In the genomic region with DNA sequence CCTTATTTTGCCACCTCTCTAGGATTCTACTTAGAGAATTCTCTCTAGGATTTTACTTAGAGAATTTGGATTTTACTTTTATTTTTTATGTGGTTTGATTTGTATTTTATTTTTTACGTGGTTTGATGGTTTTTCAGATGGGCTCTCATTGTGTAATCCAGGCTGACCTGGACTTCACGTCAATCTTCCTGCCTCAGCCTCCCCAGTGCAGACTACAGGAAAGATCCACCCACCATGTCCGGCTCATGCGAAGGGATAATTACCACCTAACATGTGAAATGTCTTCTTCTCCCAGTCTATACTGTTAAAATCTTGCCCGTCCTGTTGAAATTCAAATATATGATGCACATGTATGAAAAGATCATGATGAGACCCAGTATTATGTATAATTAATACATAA, we compare ENCODE assay signal across 8 mouse cellular contexts. TPM values are rescaled to one million over a fixed set of nuclear protein-coding genes. Genes with fewer than 3 reads are reported as not detected.
DNase-seq lines count a peak whose midpoint lies in the region; ATAC-seq and TF ChIP-seq lines count a peak whose summit lies in the region.

No protein-coding gene starts in this region.

- ATAC-seq in limb, embryonic 12.5 days (ENCODE audit: insufficient number of reproducible peaks, insufficient read depth, low FRiP score, low TSS enrichment, low read depth) = no peak
- no peak for ATAC-seq in neural tube, embryonic 15.5 days (ENCODE audit: low FRiP score)

- peaks cover 11% of the 10 kb centered on the region for H3K4me1 ChIP-seq in liver, adult 2 months (ENCODE audit: control insufficient read depth, insufficient read depth, low read length)
- peaks cover 18% of the 10 kb centered on the region for H3K4me1 ChIP-seq in forebrain, embryonic 10.5 days
- peaks cover 12% of the 10 kb centered on the region for H3K4me1 ChIP-seq in limb, embryonic 12.5 days (replicated peaks)
- peaks cover 12% of the 10 kb centered on the region for H3K4me1 ChIP-seq in neural tube, embryonic 15.5 days

- H3K4me3 ChIP-seq in liver, adult 2 months (ENCODE audit: insufficient read depth, low read depth, low read length) = peak overlapping the region; percentile 50
- H3K4me3 ChIP-seq in forebrain, embryonic 10.5 days = peak overlapping the region; percentile 95
- no peak overlapping the region for H3K4me3 ChIP-seq in limb, embryonic 12.5 days (replicated peaks)
- peak overlapping the region; percentile 99 for H3K4me3 ChIP-seq in neural tube, embryonic 15.5 days (replicated peaks)

- H3K79me2 ChIP-seq in liver, adult 2 months (ENCODE audit: control insufficient read depth, insufficient read depth, low read length) = peaks cover 34% of the 10 kb centered on the region; the same call in 1 of the 2 replicates

- peaks cover 14% of the 10 kb centered on the region; the same call in 1 of the 2 replicates for H3K9me3 ChIP-seq in forebrain, embryonic 10.5 days
- peaks cover 4% of the 10 kb centered on the region; the same call in 1 of the 2 replicates for H3K9me3 ChIP-seq in limb, embryonic 12.5 days
- no peaks in the 10 kb centered on the region for H3K9me3 ChIP-seq in neural tube, embryonic 15.5 days (replicated peaks)

- H3K27ac ChIP-seq in liver, adult 2 months (replicated peaks; ENCODE audit: insufficient read depth, low read depth, low read length) = peak overlapping the region; percentile 17; the same call in 1 of the 2 replicates
- H3K27ac ChIP-seq in forebrain, embryonic 10.5 days = no peak overlapping the region
- no peak overlapping the region for H3K27ac ChIP-seq in limb, embryonic 12.5 days
- H3K27ac ChIP-seq in neural tube, embryonic 15.5 days (replicated peaks) = no peak overlapping the region

- H3K27me3 ChIP-seq in liver, adult 2 months (ENCODE audit: control insufficient read depth, insufficient read depth, low read length) = no peaks in the 10 kb centered on the region
- H3K27me3 ChIP-seq in forebrain, embryonic 10.5 days (ENCODE audit: poor library complexity, severe bottlenecking) = 0 out of 2 replicates have a peak, but pooled peaks cover 6% of the 10 kb centered on the region
- H3K27me3 ChIP-seq in limb, embryonic 12.5 days = no peaks in the 10 kb centered on the region
- no peaks in the 10 kb centered on the region for H3K27me3 ChIP-seq in neural tube, embryonic 15.5 days (replicated peaks)

- no peak overlapping the region for H3K9ac ChIP-seq in liver, adult 2 months (ENCODE audit: low read depth, low read length)
- no peak overlapping the region for H3K9ac ChIP-seq in limb, embryonic 12.5 days (replicated peaks)
- no peak overlapping the region for H3K9ac ChIP-seq in neural tube, embryonic 15.5 days (replicated peaks)

- no peak for TF ChIP-seq POLR2A in liver, adult 2 months (IDR thresholded peaks at IDR 0.05; ENCODE audit: extremely low read depth, insufficient read depth, low read length)

- DNase-seq in liver, adult 2 months (ENCODE audit: extremely low read depth, low read depth, low spot score) = peak; percentile 55
- no peak for DNase-seq in liver
- DNase-seq in forebrain, embryonic 10.5 days (ENCODE audit: extremely low spot score, low spot score) = no peak
- no peak for DNase-seq in testis, postnatal 10 days (ENCODE audit: low spot score)
- no peak for DNase-seq in urinary bladder, postnatal 25 days (ENCODE audit: low spot score)
- DNase-seq in left cerebral cortex, adult 8-10 months (ENCODE audit: low spot score in 2 of 2) = no peak

- peaks cover 10% of the 10 kb centered on the region; the same call in 1 of the 2 replicates for H3K36me3 ChIP-seq in liver, adult 2 months (ENCODE audit: control insufficient read depth, insufficient read depth, low read length)
- peaks cover 25% of the 10 kb centered on the region for H3K36me3 ChIP-seq in forebrain, embryonic 10.5 days (replicated peaks)
- H3K36me3 ChIP-seq in limb, embryonic 12.5 days = no peaks in the 10 kb centered on the region; the same call in 1 of the 2 replicates
- H3K36me3 ChIP-seq in neural tube, embryonic 15.5 days = peaks cover 5% of the 10 kb centered on the region; the same call in 1 of the 2 replicates

- H3K4me2 ChIP-seq in limb, embryonic 12.5 days = peak overlapping the region; percentile 77
- peak overlapping the region; percentile 75 for H3K4me2 ChIP-seq in neural tube, embryonic 15.5 days

- no peak for TF ChIP-seq CTCF in liver, adult 2 months (IDR thresholded peaks at IDR 0.05; ENCODE audit: low read depth, low read length)

- 12% methylated on average over 5 of the region's 5 CpGs for WGBS in liver, adult 2 months
- WGBS in forebrain, embryonic 10.5 days = 92% methylated on average over 5 of the region's 5 CpGs
- 89% methylated on average over 5 of the region's 5 CpGs for WGBS in limb, embryonic 12.5 days
- 71% methylated on average over 5 of the region's 5 CpGs for WGBS in neural tube, embryonic 15.5 days

RNA-seq across cellular contexts. Expression of a gene that starts 2.2 kb away (rescaled TPM):
- total RNA-seq in liver, adult 2 months (2014; rRNA removed) = 72.6 and 86.1 TPM in 2 replicates
- 13.9 and 18.5 TPM in 2 replicates for polyA plus RNA-seq in liver, adult 2 months (2012; rRNA removed)
- polyA plus RNA-seq in forebrain, embryonic 10.5 days (2016; fragmentation: Nextera tagmentation; extraction: Ambion mirVana) = 21.3 and 21.5 TPM in 2 replicates
- 21.0 and 22.0 TPM in 2 replicates for polyA plus RNA-seq in limb, embryonic 12.5 days (2016; fragmentation: Nextera tagmentation; extraction: Ambion mirVana)
- 23.2 and 27.8 TPM in 2 replicates for polyA plus RNA-seq in neural tube, embryonic 15.5 days (2015; fragmentation: Nextera tagmentation; extraction: Ambion mirVana)
- total RNA-seq in left cerebral cortex, adult 8-10 months (2022) = 10 to 100 TPM; 62.2 to 77.4 (median 64.6) TPM
